Mouse (Mus musculus) erythroblast, embryonic 14.5 days (primary cell): ENCODE measurements around the gene Sbds.

Source experiments
- GATA1 ChIP-seq: IDR thresholded peaks from 2 replicates; pipeline ENCODE4 v1.6.1; 2012; ENCODE audit warnings: low read length, inconsistent platforms, mixed read lengths
- TAL1 ChIP-seq: IDR thresholded peaks from 3 replicates; pipeline ENCODE4 v1.6.1; 2012; ENCODE audit warnings: low read length, inconsistent platforms, mixed read lengths

- TF ChIP-seq GATA1, result no peak
- TF ChIP-seq TAL1, result no peak
Observed at GRCm38 (mm10) chr5:130290775-130291174, 35.4 kb upstream of the Sbds start.
